Mouse (Mus musculus) stomach, postnatal 0 days (tissue): ENCODE measurements around the gene Nol4l. TPM values are rescaled to one million over a fixed set of nuclear protein-coding genes. Genes with fewer than 3 reads are reported as not detected.

ENCODE experiments used
- ATAC-seq: fragments of 200-750 bp; cut with Nextera tagmentation; 2 replicates; pipeline ENCODE4 v1.8.0; 2017; ENCODE audit not compliant: low FRiP score, low TSS enrichment
- DNase-seq: peaks from one replicate; pipeline ENCODE4 v3.0.0-alpha.2; 2016; ENCODE audit warnings: low spot score
- H3K27ac ChIP-seq: fragments of 300-500 bp; sonication (generic); replicated peaks from 2 replicates; pipeline ENCODE4 v1.5.1; 2014; ENCODE audit warnings: mild to moderate bottlenecking, control low read depth
- H3K27me3 ChIP-seq: fragments of 300-500 bp; sonication (generic); 2 replicates; pipeline ENCODE4 v1.6.1; 2014; ENCODE audit warnings: low read length; ENCODE audit not compliant: control insufficient read depth, insufficient read depth
- H3K36me3 ChIP-seq: fragments of 300-500 bp; sonication (generic); 2 replicates; pipeline ENCODE4 v1.6.1; 2014; ENCODE audit warnings: low read length, mixed read lengths; ENCODE audit not compliant: control insufficient read depth, insufficient read depth
- H3K4me1 ChIP-seq: fragments of 300-500 bp; sonication (generic); replicated peaks from 2 replicates; pipeline ENCODE4 v1.6.1; 2014; ENCODE audit warnings: antibody characterized with exemption; ENCODE audit not compliant: control insufficient read depth, insufficient read depth
- H3K4me2 ChIP-seq: fragments of 300-500 bp; sonication (generic); replicated peaks from 2 replicates; pipeline ENCODE4 v1.6.1; 2014; ENCODE audit warnings: low read depth, mild to moderate bottlenecking, control low read depth, moderate library complexity
- H3K4me3 ChIP-seq: fragments of 300-500 bp; sonication (generic); 2 replicates; pipeline ENCODE4 v1.5.1; 2014; ENCODE audit warnings: low read depth, low read length, control low read depth
- H3K9ac ChIP-seq: fragments of 300-500 bp; sonication (generic); 2 replicates; pipeline ENCODE4 v1.6.1; 2014; ENCODE audit warnings: mild to moderate bottlenecking, low read length, control low read depth, mixed read lengths
- H3K9me3 ChIP-seq: fragments of 300-500 bp; sonication (generic); 2 replicates; pipeline ENCODE4 v1.6.1; 2016; ENCODE audit warnings: low read length; ENCODE audit not compliant: control insufficient read depth
- CTCF ChIP-seq: IDR thresholded peaks from 2 replicates; pipeline ENCODE4 v1.5.1; 2016; ENCODE audit warnings: antibody characterized with exemption, low read depth, mild to moderate bottlenecking, moderate library complexity
- EP300 ChIP-seq: optimal IDR thresholded peaks from 2 replicates; pipeline ENCODE3; 2016; ENCODE audit warnings: antibody characterized with exemption
- WGBS: fragments of 180-500 bp; shearing (Covaris S2); extraction: QIAGEN DNeasy Blood & Tissue Kit; methylation state at CpG from one replicate; pipeline ENCODE4 v1.1.7; 2014; 5-methylcytosine and 5-hydroxymethylcytosine counted together
- polyA plus RNA-seq: library from polyadenylated mRNA; unstranded; fragments of >200 nt; fragmentation: Nextera tagmentation; extraction: Ambion mirVana; gene quantifications from 2 replicates; pipeline ENCODE4 v1.2.1, GENCODE M21; 2015

Gene Nol4l
- polyA plus RNA-seq, 1 experiment from 2014 or later, result 4.4 TPM

GRCm38 (mm10) chr2:153546972-153547371, 17.2 kb upstream of the Nol4l start:
- Histone ChIP-seq H3K36me3 (no peaks in the 10 kb centered on the region), H3K27me3 (no peaks in the 10 kb centered on the region), H3K4me3 (no peak overlapping the region), H3K4me2 (no peak overlapping the region), H3K9ac (no peak overlapping the region), H3K4me1 (no peaks in the 10 kb centered on the region), H3K9me3 (no peaks in the 10 kb centered on the region), H3K27ac (no peak overlapping the region)
- no peak for DNase-seq
- TF ChIP-seq CTCF (no peak), EP300 (no peak)
- no peak for ATAC-seq
- WGBS, result 55% methylated on average over 4 of the region's 4 CpGs

GRCm38 (mm10) chr2:153546471-153546870, 16.7 kb upstream of the Nol4l start:
- Histone ChIP-seq H3K27ac (no peak overlapping the region), H3K9me3 (no peaks in the 10 kb centered on the region), H3K4me1 (no peaks in the 10 kb centered on the region), H3K27me3 (no peaks in the 10 kb centered on the region), H3K36me3 (no peaks in the 10 kb centered on the region), H3K4me2 (no peak overlapping the region), H3K9ac (no peak overlapping the region), H3K4me3 (no peak overlapping the region)
- no peak for ATAC-seq
- DNase-seq, result no peak
- WGBS, result 29% methylated on average over 5 of the region's 5 CpGs
- TF ChIP-seq EP300, result no peak
- no peak for TF ChIP-seq CTCF

- WGBS, result 60% methylated on average over 4 of the region's 4 CpGs
- no peak for ATAC-seq
- Histone ChIP-seq H3K4me3 (no peak overlapping the region), H3K4me2 (no peak overlapping the region), H3K9ac (no peak overlapping the region), H3K4me1 (no peaks in the 10 kb centered on the region), H3K9me3 (no peaks in the 10 kb centered on the region), H3K27ac (no peak overlapping the region), H3K36me3 (no peaks in the 10 kb centered on the region), H3K27me3 (no peaks in the 10 kb centered on the region)
- no peak for DNase-seq
- TF ChIP-seq EP300 (no peak), CTCF (no peak)
These were observed 15.0 kb upstream of the Nol4l start for GRCm38 (mm10) chr2:153544771-153545170.

GRCm38 (mm10) chr2:153543911-153544730, 14.3 kb upstream of the Nol4l start:
- Histone ChIP-seq H3K4me1 (no peaks in the 10 kb centered on the region), H3K4me3 (no peak overlapping the region), H3K36me3 (no peaks in the 10 kb centered on the region), H3K9ac (no peak overlapping the region), H3K27ac (no peak overlapping the region), H3K9me3 (no peaks in the 10 kb centered on the region), H3K4me2 (no peak overlapping the region), H3K27me3 (no peaks in the 10 kb centered on the region)
- TF ChIP-seq CTCF, result no peak
- TF ChIP-seq EP300, result no peak
- DNase-seq (no peak), ATAC-seq (no peak)
- 75% methylated on average over 8 of the region's 8 CpGs for WGBS

GRCm38 (mm10) chr2:153542936-153543668, 13.3 kb upstream of the Nol4l start:
- Histone ChIP-seq H3K9ac (no peak overlapping the region), H3K4me3 (no peak overlapping the region), H3K4me1 (no peaks in the 10 kb centered on the region), H3K9me3 (no peaks in the 10 kb centered on the region), H3K27me3 (no peaks in the 10 kb centered on the region), H3K4me2 (no peak overlapping the region), H3K27ac (no peak overlapping the region), H3K36me3 (no peaks in the 10 kb centered on the region)
- TF ChIP-seq CTCF, result no peak
- TF ChIP-seq EP300, result no peak
- 78% methylated on average over 8 of the region's 8 CpGs for WGBS
- no peak for ATAC-seq
- no peak for DNase-seq

- WGBS, result 76% methylated on average over 3 of the region's 3 CpGs
- H3K4me2 ChIP-seq, result no peak overlapping the region
- no peaks in the 10 kb centered on the region for H3K4me1 ChIP-seq
- H3K9me3 ChIP-seq, result no peaks in the 10 kb centered on the region
- no peaks in the 10 kb centered on the region for H3K27me3 ChIP-seq
- H3K9ac ChIP-seq, result no peak overlapping the region
- no peak for DNase-seq
- TF ChIP-seq CTCF (no peak), EP300 (no peak)
- H3K4me3 ChIP-seq, result no peak overlapping the region
- H3K36me3 ChIP-seq, result no peaks in the 10 kb centered on the region
- no peak for ATAC-seq
- H3K27ac ChIP-seq, result no peak overlapping the region
These were observed 9.1 kb upstream of the Nol4l start for GRCm38 (mm10) chr2:153538898-153539297.
